Mouse (Mus musculus) brain, adult 2 months (tissue): ENCODE measurements around the gene Bmf.
A peak's percentile ranks its signal among the peaks of the same experiment; 100 is the strongest.

Source experiments
- DNase-seq: peaks from one replicate; pipeline ENCODE4 v3.0.0; 2011; ENCODE audit warnings: low read depth, low spot score

Gene Bmf

GRCm38 (mm10) chr2:118479550-118479909 is 70.0 kb downstream of the Bmf start, which contains the start of gene Srp14:
Srp14 (minus strand) TSS chr2:118479711.
- DNase-seq = peak; percentile 98

GRCm38 (mm10) chr2:118478833-118479549 is 70.5 kb downstream of the Bmf start:
- no peak for DNase-seq
